In genomic region chr5:116790419-116790818, GRCm38 (mm10) we compare ENCODE assay signal across 26 mouse cellular contexts.
"Had no signal": no experiment of that assay in that cellular context is flagged by ENCODE, and none has a peak within 500 bp of the region (broad histone marks: within the 10 kb centered on the region; RNA-seq: fewer than 3 reads in every experiment).

No protein-coding gene starts in this region.

- H3K36me3 ChIP-seq: kidney, embryonic 15.5 days; limb, embryonic 10.5 days; limb, embryonic 13.5 days; liver, embryonic 12.5 days; liver, embryonic 15.5 days; midbrain, embryonic 10.5 days; midbrain, embryonic 13.5 days; neural tube, embryonic 13.5 days had no signal

- H3K4me2 ChIP-seq: kidney, embryonic 15.5 days; limb, embryonic 13.5 days; liver, embryonic 12.5 days; liver, embryonic 15.5 days; midbrain, embryonic 13.5 days; neural tube, embryonic 13.5 days had no signal

- DNase-seq: kidney, adult 8-10 months; kidney, postnatal 10 days; kidney, postnatal 4 days; layer of hippocampus, adult 9-11 months; liver; lung, adult 18-20 months; right cerebral cortex, adult 18-20 months; right cerebral cortex, postnatal 14 days; right cerebral cortex, postnatal 4 days; thymus, adult 2 months; thymus, postnatal 14 days; thymus, postnatal 4 days had no signal

- H3K9me3 ChIP-seq: kidney, embryonic 15.5 days; limb, embryonic 10.5 days; midbrain, embryonic 10.5 days; midbrain, embryonic 13.5 days; neural tube, embryonic 13.5 days had no signal

- H3K4me1 ChIP-seq: kidney, embryonic 15.5 days; limb, embryonic 10.5 days; limb, embryonic 13.5 days; liver, embryonic 12.5 days; liver, embryonic 15.5 days; megakaryocyte, embryonic 14.5 days; neural tube, embryonic 13.5 days had no signal

- H3K27me3 ChIP-seq: kidney, embryonic 15.5 days; limb, embryonic 13.5 days; liver, embryonic 12.5 days; liver, embryonic 15.5 days; megakaryocyte, embryonic 14.5 days; midbrain, embryonic 13.5 days; neural tube, embryonic 13.5 days had no signal

- H3K27ac ChIP-seq: kidney, embryonic 15.5 days; layer of hippocampus, adult 2 months; limb, embryonic 10.5 days; limb, embryonic 13.5 days; liver, embryonic 12.5 days; liver, embryonic 15.5 days; macrophage; midbrain, embryonic 10.5 days; midbrain, embryonic 13.5 days; neural tube, embryonic 13.5 days; stomach, postnatal 0 days had no signal

- H3K9ac ChIP-seq: kidney, embryonic 15.5 days; limb, embryonic 13.5 days; liver, embryonic 12.5 days; liver, embryonic 15.5 days; midbrain, embryonic 13.5 days; neural tube, embryonic 13.5 days had no signal

- ATAC-seq: liver, embryonic 12.5 days; midbrain, embryonic 13.5 days; midbrain, embryonic 16.5 days had no signal

- H3K4me3 ChIP-seq: kidney, embryonic 15.5 days; layer of hippocampus, adult 2 months; limb, embryonic 10.5 days; limb, embryonic 13.5 days; liver, embryonic 12.5 days; liver, embryonic 15.5 days; megakaryocyte, embryonic 14.5 days; midbrain, embryonic 10.5 days; midbrain, embryonic 13.5 days; myocyte; neural tube, embryonic 13.5 days had no signal
